Mouse (Mus musculus): Measurements from ENCODE around the gene Lsamp. TPM values are rescaled to one million over a fixed set of nuclear protein-coding genes. Genes with fewer than 3 reads are reported as not detected.

Lsamp gene
- polyA plus RNA-seq, 3 experiments from 2014 or later = 0.28 TPM; not detected in 2

GRCm38 (mm10) chr16:41258145-41259035 lies 1274.2 kb downstream of the Lsamp start:
- ATAC-seq = no peak

GRCm38 (mm10) chr16:41275999-41276671 lies 1292.0 kb downstream of the Lsamp start:
- ATAC-seq = no peak

GRCm38 (mm10) chr16:41317992-41318391 lies 1333.8 kb downstream of the Lsamp start:
- no peak for ATAC-seq

GRCm38 (mm10) chr16:41343431-41343830 lies 1359.3 kb downstream of the Lsamp start:
- no peak for ATAC-seq

GRCm38 (mm10) chr16:41365138-41365537 lies 1381.0 kb downstream of the Lsamp start:
- ATAC-seq = no peak

GRCm38 (mm10) chr16:41383702-41384101 lies 1399.5 kb downstream of the Lsamp start:
- ATAC-seq = no peak

- ATAC-seq = no peak
Measured at GRCm38 (mm10) chr16:41384288-41384687, 1400.1 kb downstream of the Lsamp start.

GRCm38 (mm10) chr16:41408850-41409249 lies 1424.7 kb downstream of the Lsamp start:
- no peak for ATAC-seq

- ATAC-seq = no peak
Measured at GRCm38 (mm10) chr16:41410671-41411070, 1426.5 kb downstream of the Lsamp start.

GRCm38 (mm10) chr16:41417363-41417762 lies 1433.2 kb downstream of the Lsamp start:
- no peak for ATAC-seq

- no peak for ATAC-seq
Measured at GRCm38 (mm10) chr16:41467391-41467790, 1483.2 kb downstream of the Lsamp start.

GRCm38 (mm10) chr16:41478694-41479093 lies 1494.5 kb downstream of the Lsamp start:
- no peak for ATAC-seq

- ATAC-seq = no peak
Measured at GRCm38 (mm10) chr16:41481832-41482231, 1497.7 kb downstream of the Lsamp start.

GRCm38 (mm10) chr16:41510915-41511552 lies 1526.9 kb downstream of the Lsamp start:
- no peak for ATAC-seq

GRCm38 (mm10) chr16:41521566-41521965 lies 1537.4 kb downstream of the Lsamp start:
- no peak for ATAC-seq

GRCm38 (mm10) chr16:41524266-41524665 lies 1540.1 kb downstream of the Lsamp start:
- ATAC-seq = no peak

GRCm38 (mm10) chr16:41532661-41533551 lies 1548.7 kb downstream of the Lsamp start:
- ATAC-seq = no peak

- ATAC-seq = no peak
Measured at GRCm38 (mm10) chr16:41533686-41534085, 1549.5 kb downstream of the Lsamp start.

- no peak for ATAC-seq
Measured at GRCm38 (mm10) chr16:41535806-41536205, 1551.6 kb downstream of the Lsamp start.

GRCm38 (mm10) chr16:41542641-41543040 lies 1558.5 kb downstream of the Lsamp start:
- ATAC-seq = no peak

GRCm38 (mm10) chr16:41551164-41551563 lies 1567.0 kb downstream of the Lsamp start:
- ATAC-seq = no peak

- no peak for ATAC-seq
Measured at GRCm38 (mm10) chr16:41551851-41552262, 1567.7 kb downstream of the Lsamp start.
